Mouse (Mus musculus) bone marrow, adult 2 months (tissue): ENCODE measurements around the gene Krtap14. TPM values are rescaled to one million over a fixed set of nuclear protein-coding genes. Genes with fewer than 3 reads are reported as not detected.
A peak's percentile ranks its signal among the peaks of the same experiment; 100 is the strongest.

ENCODE experiments used
- H3K27ac ChIP-seq: fragments of 200-500 bp; 2 replicates; pipeline ENCODE4 v1.5.1; 2012; ENCODE audit warnings: low read depth, mild to moderate bottlenecking, control low read depth, inconsistent platforms, low read length; ENCODE audit not compliant: control insufficient read depth, poor library complexity, insufficient read depth
- H3K4me1 ChIP-seq: fragments of 200-500 bp; 2 replicates; pipeline ENCODE4 v1.6.1; 2011; ENCODE audit warnings: low read length; ENCODE audit not compliant: control insufficient read depth, insufficient read depth
- H3K4me3 ChIP-seq: fragments of 200-500 bp; replicated peaks from 2 replicates; pipeline ENCODE3; 2011; ENCODE audit warnings: mild to moderate bottlenecking, low read depth, low read length, control low read depth; ENCODE audit not compliant: control insufficient read depth
- CTCF ChIP-seq: fragments of 200-500 bp; IDR thresholded peaks from 2 replicates; pipeline ENCODE4 v1.5.1; 2011; ENCODE audit warnings: low read length, control low read depth; ENCODE audit not compliant: control insufficient read depth, insufficient read depth
- POLR2A ChIP-seq: fragments of 200-500 bp; IDR thresholded peaks from 2 replicates; pipeline ENCODE4 v1.6.1; 2011; ENCODE audit warnings: low read depth, mild to moderate bottlenecking, control low read depth, low read length, borderline replicate concordance; ENCODE audit not compliant: control insufficient read depth
- WGBS: fragments of 180-500 bp; shearing (Covaris S2); methylation state at CpG from one replicate; pipeline ENCODE4 v1.1.7; 2018; 5-methylcytosine and 5-hydroxymethylcytosine counted together
- polyA plus RNA-seq: library from polyadenylated mRNA; stranded (reverse); fragments of >200 nt; gene quantifications from 2 replicates; pipeline ENCODE4 v1.2.4, GENCODE M21; 2011; ENCODE audit warnings: low replicate concordance; ENCODE audit not compliant: missing spikeins, insufficient read depth, insufficient read length

The Krtap14 gene
- not detected in 2 replicates for polyA plus RNA-seq

DNA sequence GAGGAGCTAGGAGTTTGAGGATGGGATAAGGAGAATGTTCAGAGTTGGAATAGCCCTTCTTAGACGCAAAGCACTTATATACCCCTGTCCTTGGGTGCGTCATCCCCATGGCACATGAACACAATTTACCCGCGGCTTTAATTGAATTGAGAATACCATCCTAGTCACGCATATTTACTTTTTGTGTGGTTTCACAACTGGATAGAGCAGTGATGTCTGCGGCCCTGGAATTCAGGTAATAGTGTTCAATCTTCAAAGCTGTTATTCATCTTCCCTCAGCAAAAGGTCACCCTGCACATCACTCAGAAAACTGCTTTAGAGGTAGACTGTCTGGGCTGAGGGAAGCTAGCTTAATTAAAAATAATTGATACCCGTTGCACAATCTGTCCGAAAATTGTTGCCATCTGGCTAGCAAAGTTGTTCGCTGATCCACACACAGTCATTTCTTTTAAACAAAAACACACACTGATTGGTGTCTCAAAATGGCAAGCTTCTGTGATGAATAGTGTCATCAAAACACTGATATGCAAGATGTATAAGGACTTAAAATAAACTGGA lies at the start of gene Krtap14:
Krtap14 (minus strand) TSS at position 51 of the 558 bp plus-strand sequence.
- 84% methylated on average over 9 of the region's 9 CpGs for WGBS
- no peak within 1 kb of the TSS for H3K27ac ChIP-seq
- TF ChIP-seq POLR2A, result no peak

DNA sequence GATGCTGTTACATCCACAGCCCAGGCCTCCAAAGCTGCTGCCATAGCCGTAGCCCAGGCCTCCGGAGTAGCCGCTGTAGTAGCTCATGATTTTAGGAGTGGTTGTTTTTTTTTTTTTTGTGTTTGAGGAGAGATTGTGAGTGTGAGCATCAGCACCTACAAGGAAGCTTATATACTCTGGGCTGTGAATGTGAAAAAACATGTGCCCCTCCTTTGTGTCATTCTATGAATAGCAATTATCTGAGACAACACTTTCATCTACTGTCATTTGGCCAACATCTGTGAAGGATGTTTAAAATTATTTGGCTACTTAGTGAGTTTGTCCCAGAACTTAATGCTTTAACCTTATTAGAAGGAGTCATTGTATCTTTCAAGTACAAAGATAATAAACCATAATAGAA lies 48.2 kb upstream of the Krtap14 start, which contains the start of gene Krtap19-2:
Krtap19-2 (minus strand) TSS at position 101 of the 400 bp plus-strand sequence.
- TF ChIP-seq CTCF, result no peak
- no peak for TF ChIP-seq POLR2A
- no peak within 1 kb of the TSS for H3K4me3 ChIP-seq
- no peaks in the 10 kb centered on the region for H3K4me1 ChIP-seq
- 85% methylated on average over 3 of the region's 3 CpGs for WGBS
- no peak within 1 kb of the TSS for H3K27ac ChIP-seq

More for the DNA sequence above, at the start of gene Krtap14:
- no peak within 1 kb of the TSS for H3K4me3 ChIP-seq
- H3K4me1 ChIP-seq, result no peaks in the 10 kb centered on the region

DNA sequence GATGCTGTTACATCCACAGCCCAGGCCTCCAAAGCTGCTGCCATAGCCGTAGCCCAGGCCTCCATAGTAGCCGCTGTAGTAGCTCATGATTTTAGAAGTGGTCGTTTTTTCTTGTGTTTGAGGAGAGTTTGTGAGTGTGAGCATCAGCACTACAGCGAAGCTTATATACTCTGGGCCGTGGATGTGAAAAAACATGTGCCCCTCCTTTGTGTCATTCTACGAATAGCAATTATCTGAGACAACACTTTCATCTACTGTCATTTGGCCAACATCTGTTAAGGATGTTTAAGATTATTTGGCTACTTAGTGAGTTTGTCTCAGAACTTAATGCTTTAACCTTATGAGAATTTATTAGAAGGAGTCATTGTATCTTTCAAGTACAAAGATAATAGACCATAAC lies 43.4 kb upstream of the Krtap14 start, which contains the start of gene Krtap19-1:
Krtap19-1 (minus strand) TSS at position 101 of the 400 bp plus-strand sequence.
- 78% methylated on average over 6 of the region's 6 CpGs for WGBS
- Histone ChIP-seq H3K27ac (no peak within 1 kb of the TSS), H3K4me1 (no peaks in the 10 kb centered on the region), H3K4me3 (no peak within 1 kb of the TSS)
- TF ChIP-seq CTCF (no peak), POLR2A (no peak)

DNA sequence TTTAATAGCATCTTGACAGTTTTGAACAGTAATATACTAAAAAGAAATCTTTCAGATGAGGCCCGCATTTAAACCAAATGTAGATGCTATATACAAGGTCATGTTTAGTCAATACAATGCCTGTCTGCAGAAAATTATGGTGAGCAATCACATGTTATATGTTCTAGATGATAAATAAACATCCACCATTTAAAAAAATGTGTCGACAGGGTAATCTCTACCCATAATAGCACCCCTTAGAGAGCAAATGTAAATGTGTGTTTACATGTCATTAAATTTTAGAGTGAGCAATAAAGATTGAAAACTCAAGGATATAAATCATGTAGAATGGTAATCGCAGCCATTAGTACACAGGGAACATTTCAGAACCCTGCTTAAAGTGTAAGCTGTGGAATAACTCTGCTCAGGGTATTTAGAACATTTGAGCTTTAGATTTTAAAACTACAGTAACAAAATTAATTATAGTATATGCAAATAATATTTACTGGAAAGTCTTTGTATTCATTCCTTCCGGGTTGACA lies 39.0 kb upstream of the Krtap14 start:
- Histone ChIP-seq H3K4me1 (no peaks in the 10 kb centered on the region), H3K4me3 (no peak overlapping the region), H3K27ac (no peak overlapping the region)
- TF ChIP-seq CTCF (no peak), POLR2A (no peak)
- WGBS, result 79% methylated on average over 4 of the region's 4 CpGs

DNA sequence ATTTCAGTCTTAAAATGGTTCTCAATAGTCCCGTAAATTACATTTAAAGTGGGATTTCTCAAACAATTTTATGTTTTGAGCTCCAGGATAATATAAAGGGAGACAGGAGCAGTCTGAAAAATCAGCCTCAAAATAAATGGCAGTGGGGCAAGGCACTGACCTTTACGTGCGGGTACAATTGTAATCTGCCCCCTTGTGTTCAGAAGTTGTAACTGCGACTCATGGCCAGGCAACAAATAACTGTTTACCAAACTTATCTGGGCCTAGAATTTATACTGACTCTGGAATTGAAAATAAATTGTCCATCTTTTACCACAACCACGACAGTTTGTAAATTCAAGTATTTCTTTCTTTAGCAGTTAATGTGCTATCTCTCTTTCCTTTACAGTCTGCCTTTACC lies 25.5 kb upstream of the Krtap14 start:
- Histone ChIP-seq H3K4me1 (no peaks in the 10 kb centered on the region), H3K27ac (no peak overlapping the region), H3K4me3 (no peak overlapping the region)
- TF ChIP-seq POLR2A (no peak), CTCF (peak; percentile 16; the same call in 1 of the 2 replicates)
- 11% methylated on average over 5 of the region's 5 CpGs for WGBS

DNA sequence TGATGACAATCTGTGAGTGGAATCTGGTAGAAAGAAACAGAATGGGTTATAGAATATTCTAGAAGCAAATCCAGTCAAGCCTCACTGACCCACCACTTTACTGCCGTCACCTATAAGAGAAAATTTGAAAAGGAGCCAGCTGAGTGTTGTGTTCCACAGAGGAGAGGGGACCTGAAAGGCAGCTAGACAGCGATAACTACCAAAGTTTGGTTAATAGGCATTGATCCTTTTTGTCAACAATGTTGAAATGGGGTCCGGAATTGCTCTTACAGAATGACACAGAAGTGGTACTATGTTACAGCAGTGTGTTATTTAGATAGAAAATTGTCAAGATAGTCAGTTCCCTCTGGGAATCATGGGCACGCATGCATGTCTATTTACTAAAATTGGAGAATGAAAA lies 22.6 kb upstream of the Krtap14 start:
- no peaks in the 10 kb centered on the region for H3K4me1 ChIP-seq
- WGBS, result 82% methylated on average over 4 of the region's 4 CpGs
- no peak overlapping the region for H3K4me3 ChIP-seq
- no peak overlapping the region for H3K27ac ChIP-seq
- TF ChIP-seq CTCF, result no peak
- no peak for TF ChIP-seq POLR2A

DNA sequence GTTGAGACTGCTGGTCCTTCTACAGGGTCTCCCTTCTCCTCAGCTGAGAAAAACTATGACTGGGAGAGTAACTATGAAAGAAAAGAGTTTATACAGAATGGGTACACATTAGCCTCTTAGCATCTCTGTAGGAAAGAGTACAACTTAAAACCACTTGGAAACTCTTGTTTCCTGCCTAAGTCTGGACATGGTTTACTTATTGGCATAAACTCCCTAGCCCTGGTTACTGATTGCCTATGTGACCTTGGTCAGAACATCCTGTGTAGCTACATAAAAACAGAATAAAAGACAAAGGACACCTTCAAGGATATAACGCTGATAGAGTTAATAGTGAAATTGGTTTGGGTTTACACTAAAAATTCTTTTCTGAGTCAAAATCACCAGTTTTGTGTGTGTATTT lies 21.4 kb upstream of the Krtap14 start:
- Histone ChIP-seq H3K4me3 (no peak overlapping the region), H3K27ac (no peak overlapping the region), H3K4me1 (no peaks in the 10 kb centered on the region)
- WGBS, result 89% methylated on average over 1 of the region's 1 CpGs
- TF ChIP-seq CTCF (no peak), POLR2A (no peak)

DNA sequence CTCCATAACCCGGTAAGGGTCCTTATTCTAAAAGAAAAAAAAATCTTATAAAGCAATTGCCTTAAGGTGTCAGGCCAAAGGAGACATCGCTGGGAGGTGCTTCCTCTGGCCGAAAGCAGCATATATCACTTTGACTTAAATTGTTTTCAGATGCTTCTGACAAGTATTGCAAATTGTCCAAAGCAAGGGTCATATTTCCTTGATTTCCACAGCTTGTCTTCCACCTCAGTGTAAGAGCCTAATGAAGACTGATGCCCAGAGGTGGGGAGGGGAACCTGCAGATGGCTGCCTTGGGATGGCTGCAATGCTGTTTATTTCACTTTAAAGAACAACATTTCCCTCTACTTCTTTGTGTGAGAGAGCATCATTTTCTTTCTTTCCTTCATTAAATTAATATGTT lies 1.0 kb upstream of the Krtap14 start:
- 76% methylated on average over 3 of the region's 3 CpGs for WGBS
- TF ChIP-seq CTCF, result no peak
- TF ChIP-seq POLR2A, result no peak

DNA sequence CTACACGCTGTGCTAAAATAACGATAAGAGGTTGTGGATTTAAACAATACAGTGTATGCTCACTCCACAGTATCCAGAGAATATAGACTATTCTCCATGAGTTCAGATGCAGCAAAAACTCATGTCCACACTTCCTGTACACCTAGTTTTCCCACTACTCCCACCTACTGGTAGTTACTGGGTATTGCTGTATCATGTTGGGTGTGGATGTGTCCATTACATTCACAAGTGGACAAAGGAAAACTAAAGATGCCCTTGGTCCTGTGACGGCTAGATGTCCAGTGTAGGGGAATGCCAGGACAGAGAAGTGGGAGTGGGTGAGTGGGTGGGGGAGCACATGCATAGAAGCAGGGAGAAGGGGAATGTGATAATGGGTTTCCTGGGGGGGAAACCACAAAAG lies 2.2 kb downstream of the Krtap14 start:
- no peak overlapping the region for H3K4me3 ChIP-seq
- WGBS, result 79% methylated on average over 3 of the region's 3 CpGs

More for the DNA sequence above, 1.0 kb upstream of the Krtap14 start:
- H3K4me1 ChIP-seq, result no peaks in the 10 kb centered on the region
- no peak overlapping the region for H3K4me3 ChIP-seq
- H3K27ac ChIP-seq, result no peak overlapping the region

DNA sequence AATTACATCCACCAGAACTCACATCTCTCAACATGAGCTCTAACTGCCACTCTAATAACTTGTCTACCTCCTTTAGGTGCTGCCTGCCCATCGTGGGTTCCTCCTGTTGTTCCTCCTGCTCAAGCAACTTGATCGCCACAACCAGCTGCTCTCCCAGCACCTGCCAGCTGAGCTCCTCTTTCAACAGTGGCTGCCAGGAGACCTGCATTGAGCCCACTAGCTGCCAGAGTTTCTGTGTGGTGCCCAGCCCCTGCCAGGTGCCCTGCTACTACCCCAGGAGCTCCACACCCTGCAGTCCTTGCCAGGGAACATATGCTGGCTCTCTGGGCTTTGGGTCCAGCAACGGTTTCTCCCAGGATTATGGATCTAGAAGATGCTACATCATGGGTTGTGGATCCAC lies 5.9 kb downstream of the Krtap14 start, which contains the start of gene Krtap15:
Krtap15 (plus strand) TSS at position 150 of the 400 bp plus-strand sequence.
- TF ChIP-seq POLR2A (no peak), CTCF (no peak)
- 60% methylated on average over 3 of the region's 3 CpGs for WGBS
- no peak within 1 kb of the TSS for H3K4me3 ChIP-seq

More for the DNA sequence above, 2.2 kb downstream of the Krtap14 start:
- H3K4me1 ChIP-seq, result no peaks in the 10 kb centered on the region
- TF ChIP-seq POLR2A (no peak), CTCF (0 out of 2 replicates have a peak, but pooled peaks have one; percentile 1)
- no peak overlapping the region for H3K27ac ChIP-seq

More for the DNA sequence above, 5.9 kb downstream of the Krtap14 start, which contains the start of gene Krtap15:
- Histone ChIP-seq H3K4me1 (no peaks in the 10 kb centered on the region), H3K27ac (no peak within 1 kb of the TSS)
